Mouse (Mus musculus) testis, postnatal 10 days (tissue): ENCODE results near the gene Otulin.

Experiments
- DNase-seq: peaks from one replicate; pipeline ENCODE4 v3.0.0; 2021; ENCODE audit warnings: low spot score

The Otulin gene

GRCm38 (mm10) chr15:27549878-27550277 is 80.6 kb downstream of the Otulin start:
- DNase-seq = no peak

GRCm38 (mm10) chr15:27549071-27549470 is 81.4 kb downstream of the Otulin start:
- DNase-seq = no peak

- no peak for DNase-seq
These were observed 82.4 kb downstream of the Otulin start for GRCm38 (mm10) chr15:27548110-27548509.

GRCm38 (mm10) chr15:27545203-27545602 is 85.3 kb downstream of the Otulin start:
- no peak for DNase-seq

- DNase-seq = no peak
These were observed 90.7 kb downstream of the Otulin start for GRCm38 (mm10) chr15:27539745-27540144.

- no peak for DNase-seq
These were observed 92.8 kb downstream of the Otulin start for GRCm38 (mm10) chr15:27537519-27538223.

GRCm38 (mm10) chr15:27536771-27537170 is 93.7 kb downstream of the Otulin start:
- no peak for DNase-seq

GRCm38 (mm10) chr15:27536186-27536585 is 94.3 kb downstream of the Otulin start:
- DNase-seq = no peak

- no peak for DNase-seq
These were observed 94.8 kb downstream of the Otulin start for GRCm38 (mm10) chr15:27535681-27536080.

- no peak for DNase-seq
These were observed 97.5 kb downstream of the Otulin start for GRCm38 (mm10) chr15:27533036-27533435.

GRCm38 (mm10) chr15:27530023-27530422 is 100.5 kb downstream of the Otulin start:
- no peak for DNase-seq

GRCm38 (mm10) chr15:27528896-27529295 is 101.6 kb downstream of the Otulin start:
- DNase-seq = no peak

- DNase-seq = no peak
These were observed 105.1 kb downstream of the Otulin start for GRCm38 (mm10) chr15:27525233-27526005.

GRCm38 (mm10) chr15:27519857-27520256 is 110.6 kb downstream of the Otulin start:
- DNase-seq = no peak

GRCm38 (mm10) chr15:27518026-27518425 is 112.5 kb downstream of the Otulin start:
- DNase-seq = no peak

- DNase-seq = no peak
These were observed 113.6 kb downstream of the Otulin start for GRCm38 (mm10) chr15:27516927-27517326.

GRCm38 (mm10) chr15:27508982-27509381 is 121.5 kb downstream of the Otulin start:
- no peak for DNase-seq

- no peak for DNase-seq
These were observed 122.3 kb downstream of the Otulin start for GRCm38 (mm10) chr15:27508169-27508568.

- no peak for DNase-seq
These were observed 123.4 kb downstream of the Otulin start for GRCm38 (mm10) chr15:27506893-27507596.

- no peak for DNase-seq
These were observed 124.2 kb downstream of the Otulin start for GRCm38 (mm10) chr15:27506127-27506886.

GRCm38 (mm10) chr15:27503801-27504730 is 126.4 kb downstream of the Otulin start:
- DNase-seq = no peak
